Mouse (Mus musculus) heart, adult 2 months (tissue): Measurements from ENCODE around the gene H2-T3. TPM values are rescaled to one million over a fixed set of nuclear protein-coding genes. Genes with fewer than 3 reads are reported as not detected.

Source experiments
- DNase-seq, 2 experiments: peaks; one replicate each; pipeline ENCODE4 v3.0.0; 2021
- H3K27ac ChIP-seq: fragments of 200-600 bp; 2 replicates; pipeline ENCODE4 v1.8.1; 2022
- H3K27me3 ChIP-seq: fragments of 200-500 bp; 2 replicates; pipeline ENCODE4 v1.6.1; 2012; ENCODE audit warnings: mild to moderate bottlenecking, low read length, inconsistent platforms, mixed read lengths; ENCODE audit not compliant: control insufficient read depth, insufficient read depth
- H3K36me3 ChIP-seq: fragments of 200-500 bp; 2 replicates; pipeline ENCODE4 v1.6.1; 2012; ENCODE audit warnings: low read length, inconsistent platforms; ENCODE audit not compliant: control insufficient read depth, insufficient read depth
- H3K4me1 ChIP-seq: fragments of 200-500 bp; 2 replicates; pipeline ENCODE4 v1.6.1; 2011; ENCODE audit warnings: low read length; ENCODE audit not compliant: control insufficient read depth, insufficient read depth
- H3K4me3 ChIP-seq: fragments of 200-600 bp; 2 replicates; pipeline ENCODE4 v1.8.1; 2022
- H3K79me2 ChIP-seq: fragments of 200-500 bp; replicated peaks from 2 replicates; pipeline ENCODE4 v1.6.1; 2012; ENCODE audit warnings: mild to moderate bottlenecking, inconsistent platforms, low read length, moderate library complexity, mixed read lengths; ENCODE audit not compliant: control insufficient read depth, insufficient read depth
- H3K9ac ChIP-seq: fragments of 200-500 bp; 2 replicates; pipeline ENCODE4 v1.6.1; 2012; ENCODE audit warnings: low read depth, mild to moderate bottlenecking, control low read depth, inconsistent platforms, low read length, mixed read lengths
- CTCF ChIP-seq: fragments of 200-600 bp; IDR thresholded peaks from 2 replicates; pipeline ENCODE4 v1.8.1; 2022; ENCODE audit warnings: antibody characterized with exemption, mild to moderate bottlenecking, moderate library complexity
- EP300 ChIP-seq: fragments of 200-500 bp; IDR thresholded peaks from 2 replicates; pipeline ENCODE4 v1.6.1; 2011; ENCODE audit warnings: low read depth, low read length, control low read depth; ENCODE audit not compliant: insufficient read depth
- POLR2A ChIP-seq: fragments of 200-500 bp; IDR thresholded peaks from 2 replicates; pipeline ENCODE4 v1.6.1; 2011; ENCODE audit warnings: mild to moderate bottlenecking, low read depth, low read length, control low read depth; ENCODE audit not compliant: insufficient read depth
- WGBS: fragments of 180-500 bp; shearing (Covaris S2); methylation state at CpG from one replicate; pipeline ENCODE4 v1.1.7; 2018; 5-methylcytosine and 5-hydroxymethylcytosine counted together
- intact Hi-C: fragments of 180-260 bp; cut with DNase I; formaldehyde crosslinking; loops from one replicate; pipeline ENCODE4 v1.15.1; 2025
- polyA plus RNA-seq: library from polyadenylated mRNA; depleted of rRNA; stranded (reverse); fragments of >200 nt; gene quantifications from 2 replicates; pipeline ENCODE4 v1.2.3, GENCODE M21; 2012
- total RNA-seq, 2 experiments: library from RNA; stranded (reverse); gene quantifications; 2 replicates each; pipeline ENCODE4 v1.2.3; 2021

Gene H2-T3
- total and polyA plus RNA-seq, 3 experiments = not detected

GRCm38 (mm10) chr17:36205862-36206261 lies 15.8 kb upstream of the H2-T3 start:
- Histone ChIP-seq H3K9ac (peak overlapping the region; percentile 66), H3K79me2 (no peaks in the 10 kb centered on the region), H3K4me3 (peak overlapping the region; percentile 50), H3K27me3 (peaks cover 4% of the 10 kb centered on the region), H3K36me3 (no peaks in the 10 kb centered on the region), H3K27ac (no peak overlapping the region), H3K4me1 (no peaks in the 10 kb centered on the region)
- under 1% methylated on average over 37 of the region's 41 CpGs for WGBS
- peak in 1 of 2 experiments; percentile 23 for DNase-seq
- no peak for TF ChIP-seq CTCF
- TF ChIP-seq POLR2A = no peak
- no peak for TF ChIP-seq EP300
- intact Hi-C loops = no loop called here

- no peaks in the 10 kb centered on the region for H3K36me3 ChIP-seq
- H3K27ac ChIP-seq = no peak overlapping the region
- no peaks in the 10 kb centered on the region for H3K4me1 ChIP-seq
- no peak for TF ChIP-seq POLR2A
- no peak for TF ChIP-seq EP300
- TF ChIP-seq CTCF = no peak
- 3% methylated on average over 15 of the region's 15 CpGs for WGBS
- intact Hi-C loops = no loop called here
- H3K79me2 ChIP-seq = no peaks in the 10 kb centered on the region
- peak; percentile 44 to 55 for DNase-seq
- peak overlapping the region; percentile 66 for H3K9ac ChIP-seq
- peak overlapping the region; percentile 50 for H3K4me3 ChIP-seq
- peaks cover 4% of the 10 kb centered on the region for H3K27me3 ChIP-seq
These were observed 15.4 kb upstream of the H2-T3 start for GRCm38 (mm10) chr17:36205456-36205855.

GRCm38 (mm10) chr17:36201851-36202250 lies 11.8 kb upstream of the H2-T3 start:
- H3K4me3 ChIP-seq = no peak overlapping the region
- H3K4me1 ChIP-seq = no peaks in the 10 kb centered on the region
- intact Hi-C loops = no loop called here
- no peak for DNase-seq
- H3K27ac ChIP-seq = no peak overlapping the region
- no peaks in the 10 kb centered on the region for H3K36me3 ChIP-seq
- H3K9ac ChIP-seq = no peak overlapping the region
- no peaks in the 10 kb centered on the region for H3K79me2 ChIP-seq
- no peak for TF ChIP-seq POLR2A
- WGBS = 86% methylated on average over 2 of the region's 2 CpGs
- H3K27me3 ChIP-seq = peaks cover 6% of the 10 kb centered on the region

GRCm38 (mm10) chr17:36198317-36198716 lies 8.2 kb upstream of the H2-T3 start:
- peaks cover 2% of the 10 kb centered on the region; the same call in 1 of the 2 replicates for H3K27me3 ChIP-seq
- intact Hi-C loops = loop anchor here (10.0 kb wide), 2 partner anchors 54 to 134 kb away; no protein-coding TSS in a partner anchor

GRCm38 (mm10) chr17:36194471-36194870 lies 4.4 kb upstream of the H2-T3 start:
- Histone ChIP-seq H3K27ac (no peak overlapping the region), H3K79me2 (no peaks in the 10 kb centered on the region), H3K4me1 (no peaks in the 10 kb centered on the region), H3K27me3 (peaks cover 2% of the 10 kb centered on the region; the same call in 1 of the 2 replicates), H3K4me3 (no peak overlapping the region), H3K9ac (no peak overlapping the region), H3K36me3 (no peaks in the 10 kb centered on the region)
- no peak for DNase-seq
- intact Hi-C loops = loop anchor here (5.0 to 10.0 kb wide), 3 partner anchors 50 to 257 kb away; no protein-coding TSS in a partner anchor
- TF ChIP-seq POLR2A = no peak
- no peak for TF ChIP-seq CTCF
- TF ChIP-seq EP300 = no peak
- 59% methylated on average over 6 of the region's 6 CpGs for WGBS

More at GRCm38 (mm10) chr17:36198317-36198716, 8.2 kb upstream of the H2-T3 start:
- Histone ChIP-seq H3K9ac (no peak overlapping the region), H3K4me1 (no peaks in the 10 kb centered on the region), H3K27ac (no peak overlapping the region), H3K79me2 (no peaks in the 10 kb centered on the region), H3K4me3 (no peak overlapping the region), H3K36me3 (no peaks in the 10 kb centered on the region)
- no peak for DNase-seq
- no peak for TF ChIP-seq CTCF
- TF ChIP-seq POLR2A = no peak
- TF ChIP-seq EP300 = no peak
- 10% methylated on average over 5 of the region's 5 CpGs for WGBS

GRCm38 (mm10) chr17:36193546-36194141 lies 3.6 kb upstream of the H2-T3 start:
- H3K79me2 ChIP-seq = no peaks in the 10 kb centered on the region
- no peak overlapping the region for H3K9ac ChIP-seq
- peaks cover 2% of the 10 kb centered on the region; the same call in 1 of the 2 replicates for H3K27me3 ChIP-seq
- no peak overlapping the region for H3K27ac ChIP-seq
- no peaks in the 10 kb centered on the region for H3K4me1 ChIP-seq
- peak; percentile 35 to 60 for DNase-seq
- no peaks in the 10 kb centered on the region for H3K36me3 ChIP-seq
- TF ChIP-seq EP300 (no peak), CTCF (peak; percentile 77)
- intact Hi-C loops = loop anchor here (2.0 to 10.0 kb wide), 4 partner anchors 49 to 256 kb away; no protein-coding TSS in a partner anchor
- no peak overlapping the region for H3K4me3 ChIP-seq
- WGBS = 27% methylated on average over 8 of the region's 8 CpGs
